Mouse (Mus musculus) frontal cortex, postnatal 25 days (tissue): ENCODE measurements around the gene Mfsd10.
"Not testable (repeated sequence)": the region's sequence is repeated elsewhere in the genome, so short reads cannot be mapped to it uniquely, and the experiment has no call there.

Experiments
- DNase-seq, 2 experiments: peaks; one replicate each; pipeline ENCODE4 v3.0.0; 2022; ENCODE audit warnings: low spot score in 2 of 2

Mfsd10 gene

DNA sequence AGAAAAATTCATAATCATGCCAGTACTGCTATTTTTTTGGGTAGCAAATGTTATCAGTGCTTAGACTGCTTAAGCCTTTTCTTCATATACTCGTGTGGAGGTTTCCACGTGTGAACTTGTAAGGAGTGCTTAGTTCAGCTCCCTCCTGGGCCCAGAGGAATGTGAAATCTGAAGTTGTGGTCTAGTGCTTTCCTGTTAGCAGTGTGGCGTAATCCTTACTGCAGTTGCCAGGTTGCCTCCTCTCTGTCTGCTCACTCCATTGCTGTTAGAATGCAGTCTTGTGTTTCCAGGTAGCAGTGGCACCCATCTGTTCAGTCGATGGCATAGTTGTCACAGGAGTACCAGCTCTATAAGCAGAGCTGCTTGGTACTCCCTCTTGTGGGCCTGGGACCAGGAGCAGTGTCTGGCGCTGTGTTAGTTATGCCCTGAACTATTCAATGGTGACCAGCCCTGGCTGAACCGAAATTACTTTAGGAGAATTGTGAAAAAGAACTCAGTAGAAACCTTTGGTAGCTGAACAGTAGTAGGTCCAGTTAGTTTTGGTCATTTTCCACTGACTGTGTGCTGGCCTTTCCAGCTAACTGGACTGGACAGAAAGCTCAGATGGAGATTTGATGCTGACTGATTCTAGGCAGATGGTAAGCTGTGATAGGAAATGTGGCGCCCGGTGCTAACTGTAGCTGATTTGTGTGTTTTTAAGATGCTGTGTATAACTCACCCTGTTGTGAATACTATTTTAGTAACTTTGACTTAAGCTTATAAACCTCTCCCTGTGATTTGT, 29.7 kb downstream of the Mfsd10 start:
- no peak for DNase-seq

DNA sequence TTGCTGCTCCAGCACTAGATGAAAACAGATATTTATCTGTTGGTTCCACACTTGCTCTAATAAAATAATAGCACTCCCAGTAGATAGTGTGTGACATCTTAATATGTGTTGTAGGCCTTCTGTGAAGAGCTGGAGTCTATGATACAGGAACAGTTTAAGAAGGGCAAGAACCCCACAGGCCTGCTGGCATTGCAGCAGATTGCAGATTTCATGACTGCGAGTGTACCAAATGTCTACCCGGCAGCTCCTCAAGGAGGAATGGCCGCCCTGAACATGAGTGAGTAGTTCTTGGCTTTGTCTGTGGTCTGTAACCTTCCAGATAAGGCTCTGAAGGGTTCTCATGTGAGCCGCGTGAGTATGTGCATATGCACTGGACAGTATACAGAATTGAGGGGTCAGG, 32.4 kb downstream of the Mfsd10 start:
- DNase-seq: no peak

DNA sequence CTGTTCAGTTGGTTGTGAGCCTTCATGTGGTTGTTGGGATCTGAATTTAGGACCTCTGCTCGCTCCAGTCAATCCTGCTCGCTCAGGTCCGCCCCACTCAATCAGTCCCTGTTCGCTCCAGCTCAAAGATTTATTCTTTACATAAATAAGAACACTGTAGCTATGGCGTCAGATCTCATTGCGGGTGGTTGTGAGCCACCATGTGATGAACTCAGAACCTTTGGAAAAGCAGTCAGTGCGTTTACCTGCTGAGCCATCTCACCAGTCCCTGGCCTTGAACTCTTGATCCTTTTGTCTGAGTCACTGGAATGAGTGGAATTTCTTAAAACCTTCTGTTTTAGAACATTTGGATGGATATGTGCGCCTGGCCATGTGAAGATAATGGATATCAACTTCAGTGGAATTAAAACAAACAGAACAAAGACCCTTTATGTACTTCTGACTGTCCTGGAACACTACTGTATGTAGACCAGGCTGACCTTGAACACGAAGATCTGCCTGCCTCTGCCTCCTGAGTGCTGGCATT, 43.7 kb downstream of the Mfsd10 start:
- DNase-seq: no peak

DNA sequence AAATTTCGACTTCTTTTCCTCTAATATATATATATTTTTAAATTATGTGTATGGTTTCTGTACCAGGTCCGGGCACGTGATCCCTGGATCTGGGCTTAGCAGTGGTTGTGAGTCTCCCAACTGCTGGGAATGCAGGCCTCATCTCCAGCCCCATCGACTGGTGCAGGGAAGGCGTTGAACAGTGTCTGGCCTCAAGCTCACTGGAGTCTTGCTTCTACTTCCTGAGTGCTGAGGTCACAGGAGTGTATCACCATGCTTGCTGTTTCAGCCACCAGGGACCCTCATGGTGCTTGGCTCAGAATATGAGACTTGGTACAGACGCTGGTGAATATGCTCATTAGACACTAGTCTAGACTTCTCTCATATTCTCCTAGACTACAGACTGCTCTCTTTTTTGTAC, 44.3 kb downstream of the Mfsd10 start:
- no peak for DNase-seq

DNA sequence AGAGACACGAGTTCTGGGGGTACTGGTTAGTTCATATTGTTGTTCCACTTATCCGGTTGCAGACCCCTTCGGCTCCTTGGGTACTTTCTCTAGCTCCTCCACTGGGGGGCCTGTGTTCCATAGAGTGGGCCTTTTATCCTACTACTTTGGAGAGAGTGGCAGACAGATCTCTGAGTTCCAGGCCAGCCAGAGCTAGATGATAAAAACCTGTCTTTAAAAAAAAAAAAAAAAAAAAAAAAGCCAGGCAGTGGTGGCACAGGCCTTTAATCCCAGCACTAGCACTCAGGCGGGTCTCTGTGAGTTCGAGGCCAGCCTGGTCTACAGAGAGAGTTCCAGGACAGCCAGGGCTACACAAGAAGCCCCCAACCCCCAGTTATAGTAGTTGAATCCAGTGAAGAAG, 44.8 kb downstream of the Mfsd10 start:
- not testable (repeated sequence) for DNase-seq

DNA sequence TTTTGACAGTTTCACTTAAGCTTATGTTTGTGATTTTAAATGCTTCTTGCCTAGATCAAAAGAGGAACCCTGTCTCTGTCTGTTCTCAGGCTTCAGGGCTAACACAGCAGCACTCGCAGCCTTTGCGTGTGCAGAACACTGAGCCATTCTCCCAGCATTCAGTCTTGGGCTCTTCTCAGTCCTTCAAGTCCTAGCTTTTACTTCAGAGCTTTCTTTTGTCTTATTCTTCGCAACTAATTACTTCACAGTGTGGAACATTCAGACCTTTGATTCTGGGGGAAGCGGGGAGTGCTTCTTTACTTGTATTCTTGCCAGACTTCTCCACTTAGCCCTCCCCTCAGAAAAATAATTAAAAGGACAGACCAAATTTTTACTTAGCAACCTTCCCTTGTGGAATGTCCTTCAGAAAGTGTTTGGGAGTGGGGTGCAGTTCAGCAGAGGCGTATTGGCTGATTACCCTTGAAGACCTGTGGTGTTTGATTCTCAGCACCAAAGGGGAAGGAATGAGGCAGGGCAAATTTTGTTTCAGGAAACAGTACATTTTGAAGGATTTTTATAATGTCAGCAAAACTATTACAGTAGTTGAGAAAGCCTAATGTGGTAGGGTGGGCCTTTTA, 45.5 kb downstream of the Mfsd10 start:
- no peak for DNase-seq

DNA sequence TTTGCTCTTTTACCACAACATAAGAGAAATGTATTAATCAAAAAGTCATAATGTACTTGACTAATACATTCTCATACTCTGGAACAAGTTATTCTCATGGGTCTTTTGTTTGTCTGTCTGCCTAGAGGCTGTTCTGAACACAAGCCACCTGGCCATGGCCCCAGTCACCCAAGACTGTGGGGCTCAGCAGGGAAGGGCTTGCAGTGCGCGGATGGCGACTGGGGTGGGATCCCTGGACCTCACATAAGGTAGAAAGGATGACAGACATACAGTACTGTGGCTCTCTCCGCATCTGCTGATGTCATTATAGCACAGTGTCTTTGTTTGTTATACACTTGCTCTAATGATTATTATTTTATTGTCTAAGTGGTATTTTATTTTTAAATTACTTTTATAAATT, 46.3 kb downstream of the Mfsd10 start:
- DNase-seq: no peak

DNA sequence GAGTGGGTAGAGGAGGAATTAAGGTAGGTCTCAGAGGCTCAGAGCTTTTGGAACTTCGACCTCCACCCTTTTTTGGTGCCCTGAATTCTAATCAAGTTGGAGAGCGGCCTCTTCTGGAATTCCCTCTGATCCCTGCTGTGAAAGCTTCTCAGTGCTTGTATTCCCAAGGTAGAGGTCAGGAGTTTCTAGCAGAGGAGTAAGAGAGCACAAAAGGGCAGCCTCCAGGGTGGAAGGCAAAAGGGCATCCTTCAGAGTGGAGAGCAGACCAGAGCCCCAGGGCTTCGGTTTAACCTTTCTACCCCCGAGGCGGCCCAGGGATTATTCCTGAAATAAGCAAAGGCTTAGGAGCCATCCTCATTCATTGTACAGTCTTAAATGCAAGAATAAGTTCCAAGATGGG, 47.0 kb downstream of the Mfsd10 start:
- DNase-seq: no peak

DNA sequence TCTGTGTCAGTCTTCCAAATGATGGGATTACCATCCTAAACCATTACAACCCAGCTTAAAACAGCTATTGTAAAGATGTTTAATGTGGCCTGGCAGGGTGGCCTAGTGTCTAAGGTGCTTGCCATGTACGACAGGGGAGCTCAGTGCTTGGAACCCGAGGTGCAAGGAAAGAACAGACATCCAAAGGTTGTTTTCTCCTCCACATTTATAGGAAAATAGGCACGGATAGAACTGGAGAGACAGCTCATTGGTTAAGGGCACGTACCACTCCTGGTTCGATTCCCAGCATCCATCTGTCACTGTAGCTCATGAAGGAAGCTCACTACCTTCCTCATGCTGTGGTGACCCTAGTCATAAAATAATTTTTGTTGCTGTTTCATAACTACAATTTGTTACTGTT, 49.1 kb downstream of the Mfsd10 start:
- no peak for DNase-seq

DNA sequence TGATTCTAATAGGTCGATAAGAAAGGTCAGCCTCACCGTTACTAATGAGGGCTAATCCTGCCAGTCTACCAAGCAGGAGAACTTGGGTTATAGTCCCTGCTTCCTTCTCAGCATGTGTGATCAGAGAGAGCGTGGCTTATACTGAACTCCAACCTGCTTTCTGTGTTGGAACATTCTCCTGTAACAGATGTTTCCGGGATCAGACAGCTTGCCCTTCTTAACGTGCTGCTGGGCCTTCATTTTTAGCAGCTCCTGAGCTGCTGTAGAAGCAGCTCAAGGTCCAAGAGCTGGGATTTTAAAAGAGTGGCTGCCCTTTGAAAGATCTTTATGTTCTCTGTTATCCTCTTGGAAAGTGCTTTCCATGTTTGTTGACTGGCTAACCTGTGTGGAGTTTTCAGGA, 51.8 kb downstream of the Mfsd10 start:
- no peak for DNase-seq
